Mouse (Mus musculus) forebrain, embryonic 11.5 days (tissue): ENCODE measurements at regions not wholly inside any gene's neighbourhood (a gene's known extent, or its start where the extent isn't known, plus 50 kb on each side); places are given as distances from the start of the nearest gene placed in this dataset.
A peak's percentile ranks its signal among the peaks of the same experiment; 100 is the strongest.

Experiments
- ATAC-seq: fragments of 200-750 bp; cut with Nextera tagmentation; replicated peaks from 2 replicates; pipeline ENCODE4 v1.8.0; 2017; ENCODE audit warnings: moderate TSS enrichment; ENCODE audit not compliant: low FRiP score
- DNase-seq: peaks from one replicate; pipeline ENCODE4 v3.0.0-alpha.2; 2017; ENCODE audit warnings: low spot score
- H3K27ac ChIP-seq: fragments of 300-500 bp; sonication (generic); 2 replicates; pipeline ENCODE4 v1.5.1; 2014; ENCODE audit warnings: low read depth, low read length
- H3K27me3 ChIP-seq: fragments of 300-500 bp; sonication (generic); 2 replicates; pipeline ENCODE4 v1.6.1; 2014; ENCODE audit warnings: mild to moderate bottlenecking, low read length, mixed read lengths; ENCODE audit not compliant: control insufficient read depth, insufficient read depth
- H3K36me3 ChIP-seq: fragments of 300-500 bp; sonication (generic); 2 replicates; pipeline ENCODE4 v1.6.1; 2014; ENCODE audit warnings: mild to moderate bottlenecking, low read length, moderate library complexity, mixed read lengths; ENCODE audit not compliant: control insufficient read depth, insufficient read depth
- H3K4me1 ChIP-seq: fragments of 300-500 bp; sonication (generic); replicated peaks from 2 replicates; pipeline ENCODE4 v1.6.1; 2014; ENCODE audit warnings: low read length, mixed read lengths; ENCODE audit not compliant: control insufficient read depth, insufficient read depth
- H3K4me2 ChIP-seq: fragments of 300-500 bp; sonication (generic); 2 replicates; pipeline ENCODE4 v1.6.1; 2014; ENCODE audit warnings: low read depth, mild to moderate bottlenecking, low read length, moderate library complexity, mixed read lengths; ENCODE audit not compliant: severe bottlenecking
- H3K4me3 ChIP-seq: fragments of 300-500 bp; sonication (generic); 2 replicates; pipeline ENCODE4 v1.5.1; 2014; ENCODE audit warnings: low read depth, low read length
- H3K9ac ChIP-seq: fragments of 300-500 bp; sonication (generic); 2 replicates; pipeline ENCODE4 v1.6.1; 2014; ENCODE audit warnings: low read length
- H3K9me3 ChIP-seq: fragments of 300-500 bp; sonication (generic); 2 replicates; pipeline ENCODE4 v1.6.1; 2016; ENCODE audit warnings: low read length, mixed read lengths; ENCODE audit not compliant: control insufficient read depth
- whole genome bisulfite sequencing: fragments of 180-500 bp; shearing (Covaris S2); extraction: QIAGEN DNeasy Blood & Tissue Kit; methylation state at CpG from one replicate; pipeline ENCODE4 v1.1.7; 2014; 5-methylcytosine and 5-hydroxymethylcytosine counted together

DNA sequence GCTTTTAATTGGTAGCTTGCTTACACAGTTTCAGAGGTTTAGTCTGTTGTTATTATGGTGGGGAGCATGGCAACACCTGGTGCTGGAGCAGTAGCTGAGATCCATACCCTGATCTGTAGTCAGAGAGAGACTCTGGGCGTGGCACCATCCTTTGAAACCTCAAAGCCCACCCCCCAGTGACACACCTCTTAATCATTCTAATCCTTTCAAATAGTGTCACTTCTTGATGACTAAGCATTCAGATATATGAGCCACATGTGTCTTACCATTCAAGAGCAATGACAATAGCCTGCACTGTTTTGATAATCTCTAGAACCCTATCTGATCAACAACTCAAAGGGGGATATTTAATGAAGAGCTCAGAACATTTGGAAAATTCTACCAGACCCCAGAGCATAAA, 57.6 kb upstream of the Mroh9 start:
- Histone ChIP-seq H3K4me1 (no peaks in the 10 kb centered on the region), H3K9ac (no peak overlapping the region), H3K4me3 (no peak overlapping the region), H3K27ac (no peak overlapping the region), H3K4me2 (no peak overlapping the region), H3K27me3 (no peaks in the 10 kb centered on the region), H3K36me3 (no peaks in the 10 kb centered on the region), H3K9me3 (no peaks in the 10 kb centered on the region)
- ATAC-seq (0 out of 2 replicates have a peak, but pooled peaks have one; percentile 27), DNase-seq (no peak)
- 82% methylated on average over 1 of the region's 1 CpGs for WGBS

GRCm38 (mm10) chr1:163141471-163141870, 56.0 kb upstream of the Mroh9 start:
- H3K4me3 ChIP-seq: no peak overlapping the region
- H3K27ac ChIP-seq: no peak overlapping the region
- no peak overlapping the region for H3K4me2 ChIP-seq
- no peaks in the 10 kb centered on the region for H3K9me3 ChIP-seq
- H3K9ac ChIP-seq: no peak overlapping the region
- no peaks in the 10 kb centered on the region for H3K4me1 ChIP-seq
- no peaks in the 10 kb centered on the region for H3K36me3 ChIP-seq
- ATAC-seq (no peak), DNase-seq (no peak)
- H3K27me3 ChIP-seq: no peaks in the 10 kb centered on the region
- WGBS: 81% methylated on average over 1 of the region's 1 CpGs

- ATAC-seq (no peak), DNase-seq (no peak)
- H3K36me3 ChIP-seq: no peaks in the 10 kb centered on the region
- WGBS: 73% methylated on average over 1 of the region's 1 CpGs
- no peak overlapping the region for H3K4me3 ChIP-seq
- no peak overlapping the region for H3K9ac ChIP-seq
- no peak overlapping the region for H3K4me2 ChIP-seq
- H3K9me3 ChIP-seq: no peaks in the 10 kb centered on the region
- H3K27me3 ChIP-seq: no peaks in the 10 kb centered on the region
- H3K27ac ChIP-seq: no peak overlapping the region
- H3K4me1 ChIP-seq: no peaks in the 10 kb centered on the region
These were observed 52.7 kb upstream of the Mroh9 start for GRCm38 (mm10) chr1:163138179-163138578.
